Mouse (Mus musculus) heart, adult 9 months (tissue): ENCODE results near the gene Rnd1.
A peak's percentile ranks its signal among the peaks of the same experiment; 100 is the strongest.

Experiments
- DNase-seq, 2 experiments: peaks; one replicate each; pipeline ENCODE4 v3.0.0; 2022; ENCODE audit warnings: low spot score in 2 of 2

Rnd1 gene

GRCm38 (mm10) chr15:98676940-98677728, at the start of gene Rnd1:
Rnd1 (minus strand) TSS chr15:98677461.
- peak; percentile 88 to 94 for DNase-seq

GRCm38 (mm10) chr15:98726746-98727145, 49.5 kb upstream of the Rnd1 start:
- DNase-seq = no peak

- DNase-seq = no peak
Observed at GRCm38 (mm10) chr15:98726079-98726478, 48.8 kb upstream of the Rnd1 start.

- no peak for DNase-seq
Observed at GRCm38 (mm10) chr15:98724441-98724840, 47.2 kb upstream of the Rnd1 start.

GRCm38 (mm10) chr15:98722854-98723253, 45.6 kb upstream of the Rnd1 start:
- DNase-seq = no peak

GRCm38 (mm10) chr15:98722191-98722590, 44.9 kb upstream of the Rnd1 start:
- DNase-seq = no peak

GRCm38 (mm10) chr15:98717301-98717700, 40.0 kb upstream of the Rnd1 start:
- DNase-seq = no peak

GRCm38 (mm10) chr15:98714230-98714652, 37.0 kb upstream of the Rnd1 start:
- peak; percentile 41 to 60 for DNase-seq

GRCm38 (mm10) chr15:98710442-98710841, 33.2 kb upstream of the Rnd1 start:
- DNase-seq = peak in 1 of 2 experiments; percentile 22

GRCm38 (mm10) chr15:98707766-98708372, 30.6 kb upstream of the Rnd1 start, which contains the start of gene Ccdc65:
Ccdc65 (plus strand) TSS chr15:98708207.
- peak; percentile 82 to 83 for DNase-seq

- DNase-seq = no peak
Observed at GRCm38 (mm10) chr15:98704312-98704711, 27.1 kb upstream of the Rnd1 start.

- DNase-seq = peak; percentile 73 to 79
Observed at GRCm38 (mm10) chr15:98699190-98700105, 22.2 kb upstream of the Rnd1 start.

- DNase-seq = no peak
Observed at GRCm38 (mm10) chr15:98696216-98696615, 19.0 kb upstream of the Rnd1 start.

- peak; percentile 41 to 48 for DNase-seq
Observed at GRCm38 (mm10) chr15:98695726-98696125, 18.5 kb upstream of the Rnd1 start.

- DNase-seq = peak; percentile 44 to 76
Observed at GRCm38 (mm10) chr15:98692171-98692715, 15.0 kb upstream of the Rnd1 start.

- no peak for DNase-seq
Observed at GRCm38 (mm10) chr15:98691486-98692147, 14.4 kb upstream of the Rnd1 start.

- DNase-seq = no peak
Observed at GRCm38 (mm10) chr15:98689682-98690081, 12.4 kb upstream of the Rnd1 start.

GRCm38 (mm10) chr15:98685926-98686325, 8.7 kb upstream of the Rnd1 start:
- no peak for DNase-seq

GRCm38 (mm10) chr15:98683746-98684145, 6.5 kb upstream of the Rnd1 start:
- no peak for DNase-seq

- DNase-seq = no peak
Observed at GRCm38 (mm10) chr15:98683177-98683576, 5.9 kb upstream of the Rnd1 start.

GRCm38 (mm10) chr15:98681633-98682032, 4.4 kb upstream of the Rnd1 start:
- DNase-seq = no peak
